Mouse (Mus musculus): Measurements from ENCODE around the gene Olfr668.
"Not testable (repeated sequence)": the region's sequence is repeated elsewhere in the genome, so short reads cannot be mapped to it uniquely, and the experiment has no call there.

Olfr668 gene

DNA sequence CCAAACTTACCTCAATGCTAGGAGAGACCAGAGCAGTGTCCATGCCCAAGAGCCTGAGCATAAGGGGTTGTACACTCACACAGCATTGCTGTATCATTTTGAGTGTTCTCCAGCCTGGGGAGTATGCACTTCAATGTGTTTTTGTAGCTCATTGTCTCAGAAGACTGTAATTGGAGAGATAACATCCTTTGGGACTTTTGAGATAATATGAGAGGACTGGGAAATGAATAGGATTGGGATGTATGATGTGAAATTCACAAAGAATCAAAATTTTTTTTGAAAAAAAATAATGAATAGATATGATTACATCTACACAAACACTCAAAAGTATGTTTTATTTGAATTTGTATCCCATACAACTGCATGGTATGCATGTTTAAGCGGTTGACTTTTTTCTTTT lies at the start of gene Olfr668:
Gene Olfr668 (minus strand): TSS at position 101 of the 400 bp plus-strand sequence.
- DNase-seq: no peak

- DNase-seq: not testable (repeated sequence)
These were observed 44.6 kb upstream of the Olfr668 start for GRCm38 (mm10) chr7:104972507-104972906.

DNA sequence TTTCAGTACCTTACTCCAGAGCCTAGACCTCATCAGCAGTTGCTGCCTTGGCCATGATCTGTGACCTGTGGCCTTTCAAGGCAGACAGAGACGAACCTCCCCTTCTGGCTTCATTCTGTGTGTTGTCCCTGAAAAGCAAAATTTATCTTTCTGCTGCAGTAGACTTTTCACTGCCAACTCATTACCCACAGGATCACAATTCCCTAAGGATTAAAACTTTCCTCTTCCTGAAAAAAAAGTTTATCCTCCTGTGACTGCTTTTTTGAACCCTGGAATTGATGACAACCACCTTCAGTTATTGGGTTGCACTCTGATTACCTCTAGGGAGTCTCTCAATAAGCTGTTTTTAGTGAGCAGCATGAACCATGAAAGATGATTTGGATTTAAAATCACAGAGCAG lies 34.7 kb upstream of the Olfr668 start, which contains the start of gene Olfr670:
Gene Olfr670 (minus strand): TSS at position 101 of the 400 bp plus-strand sequence.
- no peak for DNase-seq

- DNase-seq: not testable (repeated sequence)
These were observed 22.4 kb upstream of the Olfr668 start for GRCm38 (mm10) chr7:104950234-104950633.

- DNase-seq: no peak
These were observed 6.1 kb upstream of the Olfr668 start, which contains the start of gene Olfr669 for GRCm38 (mm10) chr7:104933940-104934339. Gene Olfr669 (plus strand): TSS chr7:104934240.

DNA sequence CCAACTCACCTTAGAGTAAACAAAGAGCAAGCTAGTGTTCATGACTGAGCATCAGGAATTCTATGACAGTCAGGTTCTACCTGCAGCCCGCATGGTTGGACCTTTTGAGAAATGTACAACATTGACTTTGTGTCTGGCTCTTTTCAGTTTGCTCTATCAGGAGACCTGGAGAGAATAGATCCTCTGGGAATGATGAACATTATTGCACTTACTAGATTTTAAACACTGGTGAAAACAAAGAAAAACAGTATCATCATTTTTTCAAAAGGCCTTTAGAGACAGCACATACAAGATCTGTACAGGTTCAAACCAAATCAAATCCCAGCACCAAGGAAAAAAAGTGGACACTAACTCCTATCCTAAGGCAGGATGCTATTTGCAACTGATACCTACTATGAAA lies 6.5 kb downstream of the Olfr668 start, which contains the start of gene Olfr667:
Gene Olfr667 (minus strand): TSS at position 101 of the 400 bp plus-strand sequence.
- DNase-seq: no peak

DNA sequence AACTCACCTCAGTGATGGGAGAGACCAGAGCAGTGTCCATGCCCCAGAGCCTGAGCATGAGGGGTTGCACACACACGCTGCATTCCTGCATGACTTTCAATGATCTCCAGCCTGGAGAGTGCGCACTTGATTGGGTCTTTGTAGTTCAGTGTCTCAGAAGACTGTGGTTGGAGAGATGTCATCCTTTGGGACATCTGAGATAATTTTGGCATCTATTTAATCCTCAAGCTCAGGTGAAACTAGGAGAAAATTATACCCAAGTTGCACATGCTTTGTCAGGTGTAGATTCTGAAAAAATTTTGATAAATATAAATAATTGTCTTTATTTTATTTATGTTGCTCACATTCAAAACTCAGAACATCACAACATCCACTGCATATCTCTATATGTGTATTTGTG lies 32.0 kb downstream of the Olfr668 start, which contains the start of gene Olfr666:
Gene Olfr666 (minus strand): TSS at position 101 of the 400 bp plus-strand sequence.
- DNase-seq: no peak

- no peak for DNase-seq
These were observed 50.1 kb downstream of the Olfr668 start, which contains the start of gene Olfr665 for GRCm38 (mm10) chr7:104877731-104878130. Gene Olfr665 (plus strand): TSS chr7:104878031.

Data from cerebellum, adult 9-10 months (tissue).